Mouse (Mus musculus): ENCODE results near the gene Klhl25. TPM values are rescaled to one million over a fixed set of nuclear protein-coding genes. Genes with fewer than 3 reads are reported as not detected.

Klhl25 gene
- polyA plus RNA-seq, 1 experiment from 2014 or later: 22.5 TPM

DNA sequence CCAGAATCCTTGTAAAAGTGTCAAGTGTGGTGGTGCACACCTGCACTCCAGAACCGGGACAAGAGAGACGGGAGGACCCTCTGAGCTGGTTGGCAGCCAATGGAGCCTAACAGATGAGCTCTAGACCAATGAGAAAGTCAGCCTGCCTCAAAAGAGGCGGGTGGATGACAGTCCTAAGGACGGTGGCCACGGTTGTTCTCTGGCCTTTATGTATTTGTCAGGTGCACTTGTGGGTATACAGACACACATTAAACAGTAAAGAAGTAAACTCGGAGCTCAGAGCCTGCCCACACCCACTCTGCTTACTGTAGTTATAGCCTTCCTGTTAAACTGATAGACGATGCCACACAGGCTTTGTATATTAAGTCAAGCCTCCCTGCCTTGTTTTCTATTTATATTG lies 27.4 kb upstream of the Klhl25 start:
- Histone ChIP-seq H3K36me3 (ENCODE audit: control insufficient read depth, insufficient read depth, low read length) (no peaks in the 10 kb centered on the region), H3K9ac (ENCODE audit: low read length) (no peak overlapping the region), H3K4me1 (replicated peaks; ENCODE audit: control insufficient read depth, insufficient read depth, low read length) (no peaks in the 10 kb centered on the region), H3K4me3 (ENCODE audit: low read depth, low read length) (no peak overlapping the region), H3K4me2 (ENCODE audit: low read depth, low read length, severe bottlenecking) (no peak overlapping the region), H3K9me3 (ENCODE audit: control insufficient read depth, low read length) (no peaks in the 10 kb centered on the region), H3K27me3 (ENCODE audit: control insufficient read depth, insufficient read depth, low read length) (no peaks in the 10 kb centered on the region), H3K27ac (ENCODE audit: low read depth, low read length) (no peak overlapping the region)
- no peak for DNase-seq (ENCODE audit: low spot score)
- no peak for ATAC-seq (replicated peaks; ENCODE audit: low FRiP score)
- 95% methylated on average over 7 of the region's 7 CpGs for WGBS

DNA sequence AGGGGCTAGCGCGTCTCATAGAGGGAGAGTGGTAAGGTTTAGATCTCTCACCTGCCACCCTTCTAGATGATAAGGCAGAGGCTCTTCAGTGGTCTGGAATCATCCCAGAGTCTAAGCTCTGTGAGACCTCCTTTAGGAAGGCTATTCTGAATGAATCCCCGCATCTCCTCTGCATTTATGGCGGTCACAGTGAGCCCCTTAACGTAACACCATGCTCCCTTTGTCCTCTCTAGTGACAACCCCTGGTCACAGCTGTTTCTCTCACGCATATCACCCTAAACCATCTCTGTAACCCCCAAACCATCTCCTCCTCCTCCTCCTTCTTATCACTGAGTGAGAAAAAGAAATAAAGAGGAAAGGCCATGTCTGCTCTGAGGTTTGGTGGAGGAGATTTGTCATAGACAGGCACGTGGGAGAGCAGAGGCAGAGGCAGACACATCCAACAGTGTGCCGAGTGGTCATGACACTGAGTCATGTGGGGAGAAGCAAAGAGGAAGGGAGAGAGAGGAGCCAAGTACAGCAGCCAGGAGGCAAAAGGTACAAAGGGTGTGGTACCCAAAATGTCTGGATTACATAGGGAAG lies 25.9 kb upstream of the Klhl25 start:
- H3K9me3 ChIP-seq (ENCODE audit: control insufficient read depth, low read length): no peaks in the 10 kb centered on the region
- WGBS: 86% methylated on average over 8 of the region's 8 CpGs

DNA sequence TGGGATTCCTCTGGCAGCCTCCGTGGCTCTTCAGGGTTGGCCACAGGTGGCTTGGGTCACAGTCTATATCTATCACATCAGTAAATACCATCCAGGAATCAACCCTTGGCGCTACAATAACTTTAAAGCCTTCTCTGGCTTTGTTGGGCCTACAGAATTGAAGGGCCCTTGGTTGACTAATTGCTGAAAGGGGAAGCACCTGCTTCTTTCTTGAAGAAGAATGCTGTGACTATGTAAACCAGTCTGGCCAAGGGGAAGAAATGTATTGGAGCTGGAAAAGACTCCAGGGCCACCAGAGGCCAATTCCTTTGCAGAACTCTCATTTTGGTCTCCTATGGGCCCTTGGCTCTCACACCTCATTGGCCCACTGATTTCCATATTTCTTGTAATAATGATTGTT lies 25.0 kb upstream of the Klhl25 start:
- Histone ChIP-seq H3K4me3 (ENCODE audit: low read depth, low read length) (no peak overlapping the region), H3K9me3 (ENCODE audit: control insufficient read depth, low read length) (no peaks in the 10 kb centered on the region), H3K4me1 (replicated peaks; ENCODE audit: control insufficient read depth, insufficient read depth, low read length) (no peaks in the 10 kb centered on the region), H3K9ac (ENCODE audit: low read length) (no peak overlapping the region), H3K4me2 (ENCODE audit: low read depth, low read length, severe bottlenecking) (no peak overlapping the region), H3K27ac (ENCODE audit: low read depth, low read length) (no peak overlapping the region), H3K27me3 (ENCODE audit: control insufficient read depth, insufficient read depth, low read length) (no peaks in the 10 kb centered on the region), H3K36me3 (ENCODE audit: control insufficient read depth, insufficient read depth, low read length) (no peaks in the 10 kb centered on the region)
- ATAC-seq (replicated peaks; ENCODE audit: low FRiP score) (no peak), DNase-seq (ENCODE audit: low spot score) (no peak)
- 90% methylated on average over 2 of the region's 2 CpGs for WGBS

More for the DNA sequence above, 25.9 kb upstream of the Klhl25 start:
- no peak overlapping the region for H3K4me3 ChIP-seq (ENCODE audit: low read depth, low read length)
- H3K9ac ChIP-seq (ENCODE audit: low read length): no peak overlapping the region
- H3K27ac ChIP-seq (ENCODE audit: low read depth, low read length): no peak overlapping the region
- H3K27me3 ChIP-seq (ENCODE audit: control insufficient read depth, insufficient read depth, low read length): no peaks in the 10 kb centered on the region
- DNase-seq (ENCODE audit: low spot score): no peak
- ATAC-seq (replicated peaks; ENCODE audit: low FRiP score): no peak
- H3K36me3 ChIP-seq (ENCODE audit: control insufficient read depth, insufficient read depth, low read length): no peaks in the 10 kb centered on the region
- no peaks in the 10 kb centered on the region for H3K4me1 ChIP-seq (replicated peaks; ENCODE audit: control insufficient read depth, insufficient read depth, low read length)
- H3K4me2 ChIP-seq (ENCODE audit: low read depth, low read length, severe bottlenecking): no peak overlapping the region

DNA sequence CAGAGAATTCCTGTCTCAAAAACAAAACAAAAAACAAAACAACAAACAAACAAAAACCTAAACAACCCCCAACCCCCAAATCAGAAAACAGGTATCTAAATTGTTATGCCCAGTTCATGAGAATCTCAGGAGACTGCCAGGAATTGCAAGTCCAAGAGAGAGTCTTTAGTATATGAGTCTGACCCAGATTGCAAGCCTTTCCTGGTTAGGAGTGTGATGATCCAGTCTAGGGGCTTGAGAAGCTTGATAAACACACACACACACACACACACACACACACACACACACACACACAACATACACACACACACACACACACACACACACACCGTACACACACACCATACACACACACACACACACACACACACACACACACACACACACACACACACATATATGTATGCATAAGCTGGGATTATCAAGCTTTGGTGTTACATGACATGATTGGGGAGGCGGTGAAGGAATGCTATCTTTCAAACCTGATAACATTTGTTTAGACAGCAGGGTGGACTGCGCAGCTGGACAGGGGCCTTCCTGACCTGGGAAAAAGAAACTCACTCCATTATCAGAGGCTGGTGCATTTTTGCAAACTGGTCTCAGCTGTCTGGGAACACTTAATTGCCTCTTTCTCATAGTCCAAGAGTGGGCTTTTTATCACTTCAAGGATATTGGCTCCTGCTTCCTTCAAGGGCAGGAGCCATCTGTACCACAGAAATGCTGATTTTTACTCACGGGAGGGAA lies 21.6 kb upstream of the Klhl25 start:
- no peaks in the 10 kb centered on the region for H3K36me3 ChIP-seq (ENCODE audit: control insufficient read depth, insufficient read depth, low read length)
- H3K4me2 ChIP-seq (ENCODE audit: low read depth, low read length, severe bottlenecking): no peak overlapping the region
- H3K4me1 ChIP-seq (replicated peaks; ENCODE audit: control insufficient read depth, insufficient read depth, low read length): no peaks in the 10 kb centered on the region
- WGBS: 80% methylated on average over 4 of the region's 4 CpGs
- H3K27ac ChIP-seq (ENCODE audit: low read depth, low read length): no peak overlapping the region
- ATAC-seq (replicated peaks; ENCODE audit: low FRiP score): no peak
- H3K9me3 ChIP-seq (ENCODE audit: control insufficient read depth, low read length): no peaks in the 10 kb centered on the region
- no peak for DNase-seq (ENCODE audit: low spot score)
- H3K4me3 ChIP-seq (ENCODE audit: low read depth, low read length): no peak overlapping the region
- H3K27me3 ChIP-seq (ENCODE audit: control insufficient read depth, insufficient read depth, low read length): no peaks in the 10 kb centered on the region
- no peak overlapping the region for H3K9ac ChIP-seq (ENCODE audit: low read length)

DNA sequence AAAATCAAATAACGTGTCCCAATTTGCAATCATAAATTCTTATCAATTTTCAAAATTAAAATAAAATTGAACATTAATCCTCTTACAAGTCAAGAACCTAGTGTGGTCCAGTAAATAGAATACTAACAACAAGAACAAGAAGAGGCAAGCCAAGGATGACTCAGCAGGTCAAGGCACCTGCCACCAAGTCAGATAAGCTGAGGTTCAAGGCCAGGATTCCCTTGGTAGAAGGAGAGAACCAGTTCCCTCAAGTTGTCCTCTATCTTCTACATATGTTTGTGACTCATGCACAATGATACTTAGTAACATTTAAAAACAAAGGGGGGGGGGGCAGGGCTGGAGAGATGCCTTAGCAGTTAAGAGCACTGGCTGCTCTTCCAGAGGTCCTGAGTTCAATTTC lies 20.8 kb upstream of the Klhl25 start:
- Histone ChIP-seq H3K9ac (ENCODE audit: low read length) (no peak overlapping the region), H3K27ac (ENCODE audit: low read depth, low read length) (no peak overlapping the region), H3K4me3 (ENCODE audit: low read depth, low read length) (no peak overlapping the region), H3K4me2 (ENCODE audit: low read depth, low read length, severe bottlenecking) (no peak overlapping the region), H3K36me3 (ENCODE audit: control insufficient read depth, insufficient read depth, low read length) (no peaks in the 10 kb centered on the region), H3K4me1 (replicated peaks; ENCODE audit: control insufficient read depth, insufficient read depth, low read length) (no peaks in the 10 kb centered on the region), H3K27me3 (ENCODE audit: control insufficient read depth, insufficient read depth, low read length) (no peaks in the 10 kb centered on the region), H3K9me3 (ENCODE audit: control insufficient read depth, low read length) (no peaks in the 10 kb centered on the region)
- 90% methylated on average over 1 of the region's 1 CpGs for WGBS
- no peak for DNase-seq (ENCODE audit: low spot score)
- ATAC-seq (replicated peaks; ENCODE audit: low FRiP score): no peak

DNA sequence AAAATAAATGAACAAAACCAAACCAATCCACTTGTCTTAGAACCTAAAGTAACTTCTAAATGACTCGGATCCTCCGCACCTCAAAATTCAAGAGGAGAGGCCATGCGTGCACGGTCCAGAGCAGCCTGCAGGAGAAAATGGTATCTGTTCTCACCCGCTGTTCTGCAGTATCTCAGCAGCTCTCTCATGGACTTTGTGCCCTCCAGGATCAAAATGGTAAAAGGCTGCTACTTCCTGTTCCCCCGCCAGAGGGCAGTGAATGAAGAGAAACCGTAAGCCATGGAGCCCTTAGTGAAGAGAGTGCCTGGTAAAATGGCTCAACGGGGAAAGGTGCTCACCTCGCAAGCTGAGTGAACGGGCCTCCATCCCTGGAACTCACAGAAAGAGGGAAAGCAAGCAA lies 20.3 kb upstream of the Klhl25 start:
- DNase-seq (ENCODE audit: low spot score): peak; percentile 79
- Histone ChIP-seq H3K27me3 (ENCODE audit: control insufficient read depth, insufficient read depth, low read length) (no peaks in the 10 kb centered on the region), H3K9ac (ENCODE audit: low read length) (no peak overlapping the region), H3K9me3 (ENCODE audit: control insufficient read depth, low read length) (no peaks in the 10 kb centered on the region), H3K4me3 (ENCODE audit: low read depth, low read length) (no peak overlapping the region), H3K27ac (ENCODE audit: low read depth, low read length) (no peak overlapping the region), H3K4me1 (replicated peaks; ENCODE audit: control insufficient read depth, insufficient read depth, low read length) (no peaks in the 10 kb centered on the region), H3K36me3 (ENCODE audit: control insufficient read depth, insufficient read depth, low read length) (no peaks in the 10 kb centered on the region), H3K4me2 (ENCODE audit: low read depth, low read length, severe bottlenecking) (no peak overlapping the region)
- 34% methylated on average over 10 of the region's 10 CpGs for WGBS
- ATAC-seq (replicated peaks; ENCODE audit: low FRiP score): 0 out of 2 replicates have a peak, but pooled peaks have one; percentile 44

DNA sequence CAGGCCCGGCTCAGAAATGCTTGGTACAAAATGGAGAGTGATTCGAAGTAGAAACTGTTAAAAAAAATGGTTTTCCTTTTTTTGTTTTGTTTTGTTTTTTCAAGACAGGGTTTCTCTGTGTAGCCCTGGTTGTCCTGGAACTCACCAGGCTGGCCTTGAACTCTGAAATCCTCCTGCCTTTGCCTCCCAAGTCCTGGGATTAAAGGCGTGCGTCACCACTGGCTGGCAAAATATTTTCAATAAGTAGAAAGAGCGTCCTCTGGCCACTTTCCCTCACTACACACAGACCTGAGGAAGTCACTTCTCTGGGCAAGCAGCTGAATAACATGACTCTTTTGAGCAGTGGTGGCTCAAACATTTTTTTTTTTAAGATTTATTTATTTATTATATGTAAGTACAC lies 19.6 kb upstream of the Klhl25 start:
- ATAC-seq (replicated peaks; ENCODE audit: low FRiP score): no peak
- no peak overlapping the region for H3K27ac ChIP-seq (ENCODE audit: low read depth, low read length)
- 89% methylated on average over 5 of the region's 5 CpGs for WGBS

DNA sequence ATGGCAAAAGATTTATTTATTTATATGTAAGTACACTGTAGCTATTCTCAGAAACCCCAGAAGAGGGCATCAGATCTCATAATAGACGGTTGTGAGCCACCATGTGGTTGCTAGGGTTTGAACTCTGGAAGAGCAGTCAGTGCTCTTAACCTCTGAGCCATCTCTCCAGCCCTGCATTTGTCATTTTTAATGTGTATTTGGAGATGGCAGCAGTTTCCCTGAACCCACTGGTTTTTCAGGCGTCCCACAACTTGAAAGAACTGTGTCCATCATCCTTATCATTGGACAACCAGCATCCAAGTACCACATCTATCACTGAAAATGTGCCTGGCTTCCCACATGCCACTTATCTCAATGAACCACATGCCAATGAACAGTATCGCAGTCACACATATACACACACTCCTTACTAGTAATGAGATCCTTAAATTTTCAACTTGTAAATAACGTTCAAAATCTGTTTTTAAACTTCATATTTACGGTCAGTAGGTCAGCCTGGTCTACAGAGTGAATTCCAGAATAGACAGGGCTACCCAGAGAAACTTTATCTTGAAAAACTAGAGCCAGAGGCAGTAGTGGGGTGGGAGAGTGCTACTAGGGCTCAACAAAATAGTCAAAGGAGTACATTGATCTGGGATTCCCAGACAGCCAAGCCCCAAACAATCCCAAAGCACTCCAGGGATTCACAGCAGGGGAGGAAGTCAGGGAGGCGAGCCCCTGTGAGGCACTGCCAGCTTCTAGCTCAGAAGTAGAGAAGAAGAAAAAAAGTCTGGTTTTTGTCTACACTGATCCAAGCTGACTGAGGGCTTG lies 17.7 kb upstream of the Klhl25 start:
- DNase-seq (ENCODE audit: low spot score): no peak
- 74% methylated on average over 6 of the region's 6 CpGs for WGBS

More for the DNA sequence above, 19.6 kb upstream of the Klhl25 start:
- Histone ChIP-seq H3K36me3 (ENCODE audit: control insufficient read depth, insufficient read depth, low read length) (no peaks in the 10 kb centered on the region), H3K9me3 (ENCODE audit: control insufficient read depth, low read length) (no peaks in the 10 kb centered on the region), H3K9ac (ENCODE audit: low read length) (no peak overlapping the region), H3K4me1 (replicated peaks; ENCODE audit: control insufficient read depth, insufficient read depth, low read length) (no peaks in the 10 kb centered on the region), H3K4me2 (ENCODE audit: low read depth, low read length, severe bottlenecking) (no peak overlapping the region), H3K4me3 (ENCODE audit: low read depth, low read length) (no peak overlapping the region), H3K27me3 (ENCODE audit: control insufficient read depth, insufficient read depth, low read length) (no peaks in the 10 kb centered on the region)
- no peak for DNase-seq (ENCODE audit: low spot score)

More for the DNA sequence above, 17.7 kb upstream of the Klhl25 start:
- H3K27me3 ChIP-seq (ENCODE audit: control insufficient read depth, insufficient read depth, low read length): no peaks in the 10 kb centered on the region
- no peak overlapping the region for H3K4me2 ChIP-seq (ENCODE audit: low read depth, low read length, severe bottlenecking)
- no peaks in the 10 kb centered on the region for H3K4me1 ChIP-seq (replicated peaks; ENCODE audit: control insufficient read depth, insufficient read depth, low read length)
- ATAC-seq (replicated peaks; ENCODE audit: low FRiP score): no peak
- no peak overlapping the region for H3K27ac ChIP-seq (ENCODE audit: low read depth, low read length)
- H3K36me3 ChIP-seq (ENCODE audit: control insufficient read depth, insufficient read depth, low read length): no peaks in the 10 kb centered on the region
- no peak overlapping the region for H3K9ac ChIP-seq (ENCODE audit: low read length)
- no peaks in the 10 kb centered on the region for H3K9me3 ChIP-seq (ENCODE audit: control insufficient read depth, low read length)
- no peak overlapping the region for H3K4me3 ChIP-seq (ENCODE audit: low read depth, low read length)
